Mouse (Mus musculus) thymus, postnatal 10 days (tissue): ENCODE data around the gene AC134908.4.
"Not testable (repeated sequence)": the region's sequence is repeated elsewhere in the genome, so short reads cannot be mapped to it uniquely, and the experiment has no call there.

Experiments used
- DNase-seq, 2 experiments: peaks; one replicate each; pipeline ENCODE4 v3.0.0; 2021; ENCODE audit warnings: low spot score in 2 of 2

The AC134908.4 gene

DNA sequence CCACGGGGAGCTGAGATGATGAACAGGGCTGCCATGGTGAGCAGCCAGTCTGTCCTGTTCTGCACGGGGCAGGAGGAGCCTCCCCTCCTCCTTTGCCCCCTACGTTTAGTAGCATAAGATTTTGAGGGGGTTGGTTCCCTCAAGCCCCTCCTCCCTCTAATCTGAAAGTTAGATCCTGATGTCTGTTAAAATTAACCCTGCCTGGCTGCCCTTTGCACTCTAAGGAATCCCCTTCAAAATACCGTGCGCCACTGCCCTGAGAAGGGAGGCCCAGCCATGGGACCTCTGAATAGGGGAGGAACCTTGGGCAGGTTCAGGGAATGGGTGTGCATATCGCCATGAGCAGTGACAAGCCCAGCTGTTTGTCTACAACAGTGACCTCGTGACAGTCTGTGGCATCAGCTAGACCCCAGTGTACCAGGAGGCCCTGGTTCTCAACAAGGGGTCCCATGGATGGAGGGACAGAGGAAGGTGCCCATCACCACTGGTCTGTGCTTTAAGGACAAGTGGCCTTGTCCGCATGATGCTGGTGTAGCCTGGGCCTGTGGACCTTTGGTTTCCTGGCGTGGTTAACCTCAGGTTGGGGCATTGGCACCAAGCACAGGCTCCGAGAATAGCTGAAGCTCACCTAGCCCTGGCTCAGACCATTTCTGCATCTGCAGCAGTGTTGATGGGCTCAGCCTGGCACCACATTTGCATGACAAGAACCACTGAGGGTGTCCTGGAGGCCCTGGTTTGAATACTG lies 20.0 kb downstream of the AC134908.4 start:
- no peak for DNase-seq

GRCm38 (mm10) chr17:25773549-25774120 lies 21.8 kb downstream of the AC134908.4 start, which contains the start of gene Narfl:
Gene Narfl (plus strand): TSS chr17:25773776.
- peak; percentile 92 to 99 for DNase-seq

DNA sequence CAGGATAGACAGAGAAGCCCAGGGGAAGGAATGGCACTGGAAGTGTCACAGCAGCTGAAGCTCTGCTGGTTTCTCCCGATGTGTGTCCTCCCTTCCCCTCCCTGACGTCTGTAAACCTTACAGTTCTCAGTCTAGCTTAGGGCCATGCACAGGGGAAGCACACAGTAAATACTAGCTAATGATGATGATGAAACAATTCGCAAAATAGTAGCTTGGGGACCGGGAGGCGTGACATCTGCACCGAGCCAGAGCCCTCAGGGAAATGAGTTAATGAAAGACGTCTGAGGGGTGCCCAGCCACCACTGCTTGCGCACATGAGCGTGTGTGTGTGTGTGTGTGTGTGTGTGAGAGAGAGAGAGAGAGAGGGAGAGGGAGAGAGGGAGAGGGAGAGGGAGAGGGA lies 26.1 kb downstream of the AC134908.4 start:
- no peak for DNase-seq

- no peak for DNase-seq
Observed at GRCm38 (mm10) chr17:25765886-25766285, 29.6 kb downstream of the AC134908.4 start.

DNA sequence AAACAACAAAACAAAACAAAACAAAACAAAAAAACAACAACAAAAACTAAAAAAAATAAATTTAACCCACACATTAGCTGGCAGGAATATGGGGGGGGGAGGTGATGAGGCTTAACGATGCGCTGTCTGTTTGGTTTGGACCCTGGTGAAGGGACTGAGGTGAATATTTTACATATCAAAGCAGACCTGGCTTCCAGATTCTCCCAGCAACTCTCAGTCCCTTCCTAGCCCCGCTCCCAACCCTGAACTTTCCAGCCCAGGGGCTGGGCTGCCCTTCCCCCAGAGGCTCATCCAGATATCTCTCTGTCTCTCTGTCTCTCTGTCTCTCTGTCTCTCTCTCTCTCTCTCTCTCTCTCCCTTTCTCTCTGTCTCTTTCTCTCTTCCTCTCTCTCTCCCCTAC lies 32.9 kb downstream of the AC134908.4 start:
- DNase-seq = no peak

- no peak for DNase-seq
Observed at GRCm38 (mm10) chr17:25761561-25761970, 33.9 kb downstream of the AC134908.4 start.

DNA sequence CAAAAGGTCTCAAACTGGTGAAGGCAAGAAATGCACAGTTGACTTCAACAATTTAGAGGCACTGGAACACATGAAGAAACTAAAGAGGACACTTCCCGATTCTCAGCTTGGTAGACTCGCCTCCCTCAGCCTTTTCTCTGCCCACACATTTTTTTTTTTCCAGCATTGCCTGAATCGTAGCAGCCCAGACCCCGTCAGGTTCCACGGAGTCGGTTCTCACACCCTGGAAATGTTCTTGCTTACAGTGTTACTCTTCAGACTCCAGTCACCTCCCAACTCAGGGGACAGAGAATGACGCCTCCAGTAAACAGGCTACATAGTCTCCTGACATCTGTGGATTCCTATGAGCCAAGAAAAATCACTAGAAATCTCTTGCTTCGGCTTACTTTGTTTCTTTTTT lies 35.3 kb downstream of the AC134908.4 start:
- DNase-seq = no peak

GRCm38 (mm10) chr17:25757691-25758090 lies 37.8 kb downstream of the AC134908.4 start:
- DNase-seq = no peak

- DNase-seq = no peak
Observed at GRCm38 (mm10) chr17:25756378-25757242, 38.8 kb downstream of the AC134908.4 start.

GRCm38 (mm10) chr17:25755627-25756377 lies 39.7 kb downstream of the AC134908.4 start:
- no peak for DNase-seq

DNA sequence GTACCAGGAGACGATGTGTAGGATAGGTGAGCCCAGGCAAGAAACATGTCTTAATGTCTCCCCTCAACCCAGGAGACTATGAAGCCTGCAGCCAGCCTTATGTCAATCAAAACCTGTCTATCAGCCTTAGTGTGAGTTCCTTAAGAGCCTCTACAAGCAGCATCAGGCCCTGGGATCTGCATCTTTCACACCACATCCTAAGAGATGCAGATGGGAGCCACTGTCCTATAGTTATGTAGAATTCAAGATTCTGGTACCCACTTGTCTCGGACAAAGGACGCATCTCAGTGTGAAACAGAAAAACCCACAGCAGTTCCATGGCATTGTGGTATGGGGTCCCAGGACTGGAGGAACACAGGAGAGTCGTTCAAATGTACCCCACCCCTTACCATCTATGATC lies 40.4 kb downstream of the AC134908.4 start:
- DNase-seq = no peak

DNA sequence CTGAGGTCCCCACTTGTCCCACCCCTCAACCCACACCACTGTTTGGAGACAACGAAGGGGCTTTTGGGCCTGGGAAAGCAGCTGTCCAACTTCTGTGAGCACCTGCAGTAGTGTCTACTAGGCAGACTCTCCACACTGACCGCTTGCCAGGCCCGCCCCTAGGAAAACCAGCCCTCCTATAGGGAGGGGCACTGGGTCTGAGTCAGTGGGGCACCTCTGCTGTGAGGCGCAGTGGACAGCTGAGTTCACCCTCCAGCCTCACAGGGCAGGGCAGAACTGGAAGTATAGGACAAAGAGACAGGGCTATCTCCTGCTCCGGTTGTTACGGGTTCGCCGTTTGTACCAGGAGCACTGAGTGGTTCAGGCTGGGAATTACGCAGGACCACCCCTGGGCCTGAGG lies 41.2 kb downstream of the AC134908.4 start, which contains the start of gene Msln:
Gene Msln (minus strand): TSS at position 138 of the 400 bp plus-strand sequence.
- DNase-seq = no peak

DNA sequence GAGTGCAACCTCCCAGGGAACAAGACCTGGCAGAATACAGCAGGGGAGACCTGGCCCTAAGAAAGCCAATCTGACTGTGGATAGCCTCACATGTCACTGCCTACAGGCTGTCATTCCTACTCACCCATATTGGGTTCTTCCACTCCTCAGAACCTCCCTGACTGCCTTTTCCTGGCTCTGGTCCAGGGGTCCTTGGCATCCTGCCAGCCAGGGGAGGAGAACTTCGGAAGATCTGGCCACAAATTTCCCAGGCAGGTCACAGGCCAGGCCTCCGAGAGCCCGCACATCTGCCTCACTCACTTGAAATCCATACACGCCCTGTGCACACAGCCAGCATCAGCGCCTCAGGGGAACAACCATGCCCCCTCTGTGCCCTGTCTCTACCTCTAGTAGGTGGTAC lies 44.0 kb downstream of the AC134908.4 start:
- DNase-seq = no peak

DNA sequence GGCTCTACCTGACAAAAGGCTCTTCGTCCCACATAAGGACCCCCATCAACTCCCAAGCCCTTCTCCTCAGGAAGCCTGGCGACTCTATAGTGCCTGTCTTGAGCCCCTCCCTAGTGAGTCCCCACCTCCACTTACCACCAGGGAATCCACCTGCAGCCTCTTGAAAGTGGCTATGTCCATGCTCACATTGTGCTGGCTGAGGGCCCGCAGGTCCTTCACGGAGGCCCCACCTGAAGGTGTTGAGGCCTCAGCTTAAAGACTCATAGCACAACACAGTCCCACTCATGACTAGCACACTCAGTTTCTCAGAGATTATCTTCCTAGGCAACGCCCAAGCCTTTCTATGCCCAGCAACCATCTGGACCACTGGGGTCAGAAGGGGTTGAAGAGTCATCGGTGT lies 46.1 kb downstream of the AC134908.4 start:
- DNase-seq = no peak

DNA sequence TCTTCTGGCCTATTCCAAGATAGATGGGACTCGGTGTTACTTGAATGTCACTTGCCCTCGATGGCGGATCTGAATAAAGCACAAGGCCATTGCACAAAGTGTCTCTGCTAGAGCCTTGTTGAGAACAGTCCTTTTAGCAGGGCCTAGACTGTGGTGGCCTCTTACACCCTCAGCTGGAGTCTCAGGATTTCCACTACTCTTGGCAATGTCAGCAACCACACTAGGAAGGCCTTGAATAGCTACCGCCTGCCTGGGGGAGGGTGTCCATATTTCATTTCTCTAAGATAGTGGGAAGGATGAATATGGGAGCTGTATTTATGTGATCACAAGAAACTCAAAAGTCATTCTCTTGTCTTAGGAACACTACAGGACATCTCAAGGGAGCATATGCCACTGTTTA lies 47.2 kb downstream of the AC134908.4 start:
- DNase-seq = no peak

- no peak for DNase-seq
Observed at GRCm38 (mm10) chr17:25744311-25744710, 51.1 kb downstream of the AC134908.4 start.

- no peak for DNase-seq
Observed at GRCm38 (mm10) chr17:25743831-25744230, 51.6 kb downstream of the AC134908.4 start.

DNA sequence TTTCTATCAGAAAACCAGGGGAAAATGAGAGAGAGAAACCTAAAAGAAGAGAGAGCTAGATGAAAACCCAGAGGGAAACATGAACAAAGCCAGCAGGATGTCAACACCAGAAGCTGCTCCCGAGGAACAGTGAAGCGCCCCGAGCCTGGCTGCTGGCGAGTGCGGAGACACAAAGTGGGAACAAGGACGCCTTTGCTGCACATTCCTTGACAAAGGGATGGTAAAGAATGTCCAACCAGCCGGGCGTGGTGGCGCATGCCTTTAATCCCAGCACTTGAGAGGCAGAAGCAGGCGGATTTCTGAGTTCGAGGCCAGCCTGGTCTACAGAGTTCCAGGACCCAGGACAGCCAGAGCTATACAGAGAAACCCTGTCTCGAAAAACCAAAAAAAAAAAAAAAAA lies 54.0 kb downstream of the AC134908.4 start:
- not testable (repeated sequence) for DNase-seq
